Mouse (Mus musculus) kidney, embryonic 14.5 days (tissue): ENCODE results near the gene BC005624. TPM values are rescaled to one million over a fixed set of nuclear protein-coding genes. Genes with fewer than 3 reads are reported as not detected.
A peak's percentile ranks its signal among the peaks of the same experiment; 100 is the strongest.

Source experiments
- ATAC-seq: fragments of 200-750 bp; cut with Nextera tagmentation; 2 replicates; pipeline ENCODE4 v1.8.0; 2017; ENCODE audit warnings: moderate number of reproducible peaks, mild to moderate bottlenecking, moderate TSS enrichment, moderate library complexity; ENCODE audit not compliant: low FRiP score, low TSS enrichment
- H3K27ac ChIP-seq: fragments of 300-500 bp; sonication (generic); 2 replicates; pipeline ENCODE4 v1.5.1; 2014; ENCODE audit warnings: low read depth, mild to moderate bottlenecking, low read length, moderate library complexity, mixed read lengths
- H3K27me3 ChIP-seq: fragments of 300-500 bp; sonication (generic); 2 replicates; pipeline ENCODE4 v1.6.1; 2014; ENCODE audit warnings: mild to moderate bottlenecking, low read length; ENCODE audit not compliant: control insufficient read depth, insufficient read depth
- H3K36me3 ChIP-seq: fragments of 300-500 bp; sonication (generic); 2 replicates; pipeline ENCODE4 v1.6.1; 2014; ENCODE audit warnings: low read length, mixed read lengths; ENCODE audit not compliant: control insufficient read depth, insufficient read depth
- H3K4me1 ChIP-seq: fragments of 300-500 bp; sonication (generic); 2 replicates; pipeline ENCODE4 v1.6.1; 2014; ENCODE audit warnings: low read length, mixed read lengths; ENCODE audit not compliant: control insufficient read depth, insufficient read depth
- H3K4me2 ChIP-seq: fragments of 300-500 bp; sonication (generic); replicated peaks from 2 replicates; pipeline ENCODE4 v1.6.1; 2014; ENCODE audit warnings: low read depth, mild to moderate bottlenecking, low read length
- H3K4me3 ChIP-seq: fragments of 300-500 bp; sonication (generic); 2 replicates; pipeline ENCODE4 v1.5.1; 2014; ENCODE audit warnings: mild to moderate bottlenecking, low read length
- H3K9ac ChIP-seq: fragments of 300-500 bp; sonication (generic); 2 replicates; pipeline ENCODE4 v1.6.1; 2014; ENCODE audit warnings: low read depth, mild to moderate bottlenecking, low read length, moderate library complexity
- H3K9me3 ChIP-seq: fragments of 300-500 bp; sonication (generic); 2 replicates; pipeline ENCODE4 v1.6.1; 2016; ENCODE audit warnings: low read length; ENCODE audit not compliant: control insufficient read depth
- WGBS: fragments of 180-500 bp; shearing (Covaris S2); extraction: QIAGEN DNeasy Blood & Tissue Kit; methylation state at CpG from one replicate; pipeline ENCODE4 v1.1.7; 2014; 5-methylcytosine and 5-hydroxymethylcytosine counted together
- polyA plus RNA-seq: library from polyadenylated mRNA; unstranded; fragments of >200 nt; fragmentation: Nextera tagmentation; extraction: Ambion mirVana; gene quantifications from 2 replicates; pipeline ENCODE4 v1.2.1, GENCODE M21; 2014

The BC005624 gene
- 48.7 and 52.7 TPM in 2 replicates for polyA plus RNA-seq

- Histone ChIP-seq H3K27ac (peak within 1 kb of the TSS; percentile 30; the same call in 1 of the 2 replicates), H3K9ac (peak within 1 kb of the TSS; percentile 51), H3K4me3 (peak within 1 kb of the TSS; percentile 89), H3K4me2 (peak within 1 kb of the TSS; percentile 77), H3K36me3 (peaks cover 23% of the 10 kb centered on the region), H3K9me3 (no peaks in the 10 kb centered on the region), H3K27me3 (no peaks in the 10 kb centered on the region), H3K4me1 (peaks cover 9% of the 10 kb centered on the region; the same call in 1 of the 2 replicates)
- ATAC-seq: peak; percentile 98
- under 1% methylated on average over 66 of the region's 66 CpGs for WGBS
Measured at GRCm38 (mm10) chr2:30981790-30982513, at the start of gene BC005624, which contains the start of gene Usp20. Gene BC005624, minus strand, starts transcription at chr2:30982201. Gene Usp20, plus strand, starts transcription at chr2:30982279.

DNA sequence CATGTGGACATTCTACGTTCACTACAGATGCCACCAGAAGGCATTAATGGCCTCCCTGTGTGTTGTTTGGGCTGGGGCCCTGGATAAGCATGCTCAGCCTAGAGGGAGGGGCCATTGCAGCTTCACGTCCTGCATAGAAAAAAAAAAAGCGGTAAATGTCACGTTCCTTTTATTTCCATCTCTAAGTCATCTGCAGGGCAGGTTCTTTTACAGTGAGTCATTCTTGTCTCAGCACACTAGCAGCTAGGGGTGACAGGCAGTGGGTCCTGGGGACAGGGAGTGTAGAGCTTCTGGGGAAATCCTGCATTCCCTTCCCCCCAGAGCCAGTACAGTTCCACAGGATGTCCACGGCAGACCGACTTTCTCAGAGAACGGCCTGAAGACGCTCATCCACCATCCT lies 44.6 kb upstream of the BC005624 start:
- Histone ChIP-seq H3K9ac (no peak overlapping the region), H3K4me3 (no peak overlapping the region), H3K4me2 (no peak overlapping the region), H3K9me3 (no peaks in the 10 kb centered on the region), H3K27ac (no peak overlapping the region), H3K4me1 (peaks cover 5% of the 10 kb centered on the region; the same call in 1 of the 2 replicates), H3K27me3 (no peaks in the 10 kb centered on the region), H3K36me3 (peaks cover 9% of the 10 kb centered on the region)
- no peak for ATAC-seq
- WGBS: 50% methylated on average over 8 of the region's 8 CpGs

DNA sequence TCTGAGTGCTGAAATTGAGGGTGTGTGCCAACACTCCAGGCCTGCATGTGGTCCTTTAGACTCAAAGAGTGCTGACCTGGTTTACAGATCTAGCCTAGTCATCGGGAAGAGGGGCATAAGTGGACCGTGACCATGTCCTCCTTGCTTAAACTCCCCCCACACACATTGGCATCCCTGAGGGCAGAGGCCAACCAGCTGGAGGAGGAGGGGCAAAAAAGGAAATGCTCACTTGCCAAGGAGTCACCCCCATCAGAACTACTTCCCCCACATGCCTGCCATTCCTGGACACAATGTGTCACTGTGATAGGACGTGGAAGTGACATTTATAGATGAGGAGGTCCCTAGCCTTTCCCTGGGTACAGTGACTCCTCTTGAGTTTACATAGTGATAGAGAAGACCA lies 43.5 kb upstream of the BC005624 start:
- Histone ChIP-seq H3K4me2 (no peak overlapping the region), H3K9me3 (no peaks in the 10 kb centered on the region), H3K36me3 (peaks cover 10% of the 10 kb centered on the region), H3K27ac (no peak overlapping the region), H3K4me3 (no peak overlapping the region), H3K27me3 (no peaks in the 10 kb centered on the region), H3K9ac (no peak overlapping the region), H3K4me1 (peaks cover 5% of the 10 kb centered on the region; the same call in 1 of the 2 replicates)
- no peak for ATAC-seq
- 27% methylated on average over 3 of the region's 3 CpGs for WGBS

DNA sequence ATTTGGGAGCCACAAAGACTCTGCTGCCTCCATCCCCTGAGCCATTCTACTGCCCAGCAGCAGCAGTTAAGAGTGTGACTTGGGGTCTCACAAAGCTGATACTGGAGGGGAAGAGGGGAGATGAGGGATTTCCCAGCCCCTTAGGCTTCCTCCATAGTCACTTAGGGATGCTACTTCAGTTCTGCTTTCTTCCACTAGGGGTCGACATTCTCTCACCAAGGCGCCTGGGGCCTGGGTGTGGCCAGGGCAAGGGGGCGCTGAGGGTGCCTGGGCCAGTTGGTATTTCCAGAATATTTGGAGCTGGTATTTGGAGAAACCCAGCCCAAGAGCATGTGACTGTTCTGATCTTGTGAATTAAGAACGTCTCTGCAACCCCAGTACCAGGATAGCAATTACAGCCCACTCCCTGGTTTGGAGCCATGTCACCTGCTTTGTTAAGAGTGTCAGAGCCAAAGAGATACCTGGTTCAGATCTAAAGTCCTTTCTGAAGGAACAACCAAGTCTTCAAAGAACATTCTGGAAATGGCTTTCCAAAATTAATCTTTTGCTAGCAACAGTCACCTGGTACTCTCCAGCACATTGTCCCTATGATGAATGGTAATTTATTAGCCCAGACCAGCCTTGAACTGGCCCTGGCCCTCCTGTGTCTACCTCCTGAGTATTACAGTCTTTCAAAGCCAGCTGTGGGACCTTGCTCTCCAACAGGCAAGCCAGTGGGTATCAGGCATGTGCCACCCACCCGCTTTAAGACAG lies 42.8 kb upstream of the BC005624 start:
- Histone ChIP-seq H3K27me3 (no peaks in the 10 kb centered on the region), H3K4me2 (no peak overlapping the region), H3K4me1 (peaks cover 5% of the 10 kb centered on the region; the same call in 1 of the 2 replicates), H3K36me3 (peaks cover 14% of the 10 kb centered on the region), H3K9me3 (no peaks in the 10 kb centered on the region), H3K9ac (no peak overlapping the region), H3K4me3 (no peak overlapping the region), H3K27ac (no peak overlapping the region)
- WGBS: 29% methylated on average over 5 of the region's 5 CpGs
- no peak for ATAC-seq

DNA sequence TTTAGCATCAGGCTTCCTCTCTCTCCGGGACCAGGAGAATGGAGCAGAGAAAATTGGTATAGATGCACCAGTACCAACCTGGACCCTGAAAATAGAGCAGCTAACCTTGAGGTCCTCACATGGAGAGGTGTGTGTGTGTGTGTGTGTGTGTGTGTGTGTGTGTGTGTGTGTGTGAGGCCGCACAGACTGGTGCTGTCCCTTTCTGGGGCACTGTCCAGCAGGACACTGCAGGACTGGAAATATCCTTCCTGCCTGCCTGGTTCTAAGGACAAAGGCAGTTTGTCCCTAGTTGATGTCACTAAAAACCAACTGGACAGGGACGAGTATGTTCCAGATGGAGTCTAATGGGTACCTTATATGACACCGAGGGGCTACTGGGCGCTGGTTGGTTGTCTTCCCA lies 41.9 kb upstream of the BC005624 start:
- H3K36me3 ChIP-seq: peaks cover 14% of the 10 kb centered on the region; the same call in 1 of the 2 replicates
- H3K4me1 ChIP-seq: peaks cover 5% of the 10 kb centered on the region; the same call in 1 of the 2 replicates
- no peak overlapping the region for H3K4me2 ChIP-seq
- H3K27me3 ChIP-seq: no peaks in the 10 kb centered on the region
- ATAC-seq: no peak
- H3K4me3 ChIP-seq: no peak overlapping the region
- no peak overlapping the region for H3K27ac ChIP-seq
- 80% methylated on average over 5 of the region's 5 CpGs for WGBS
- no peak overlapping the region for H3K9ac ChIP-seq
- no peaks in the 10 kb centered on the region for H3K9me3 ChIP-seq

GRCm38 (mm10) chr2:31020202-31020601 lies 38.2 kb upstream of the BC005624 start:
- 93% methylated on average over 2 of the region's 2 CpGs for WGBS
- Histone ChIP-seq H3K4me1 (no peaks in the 10 kb centered on the region), H3K27ac (no peak overlapping the region), H3K36me3 (peaks cover 36% of the 10 kb centered on the region), H3K4me3 (no peak overlapping the region), H3K4me2 (no peak overlapping the region), H3K9me3 (no peaks in the 10 kb centered on the region), H3K27me3 (no peaks in the 10 kb centered on the region), H3K9ac (no peak overlapping the region)
- ATAC-seq: no peak

- Histone ChIP-seq H3K27me3 (no peaks in the 10 kb centered on the region), H3K4me1 (no peaks in the 10 kb centered on the region), H3K36me3 (peaks cover 36% of the 10 kb centered on the region), H3K27ac (no peak overlapping the region), H3K4me3 (no peak overlapping the region), H3K4me2 (no peak overlapping the region), H3K9ac (no peak overlapping the region), H3K9me3 (no peaks in the 10 kb centered on the region)
- ATAC-seq: no peak
- WGBS: 89% methylated on average over 8 of the region's 8 CpGs
Measured at GRCm38 (mm10) chr2:31019011-31019410, 37.0 kb upstream of the BC005624 start.

DNA sequence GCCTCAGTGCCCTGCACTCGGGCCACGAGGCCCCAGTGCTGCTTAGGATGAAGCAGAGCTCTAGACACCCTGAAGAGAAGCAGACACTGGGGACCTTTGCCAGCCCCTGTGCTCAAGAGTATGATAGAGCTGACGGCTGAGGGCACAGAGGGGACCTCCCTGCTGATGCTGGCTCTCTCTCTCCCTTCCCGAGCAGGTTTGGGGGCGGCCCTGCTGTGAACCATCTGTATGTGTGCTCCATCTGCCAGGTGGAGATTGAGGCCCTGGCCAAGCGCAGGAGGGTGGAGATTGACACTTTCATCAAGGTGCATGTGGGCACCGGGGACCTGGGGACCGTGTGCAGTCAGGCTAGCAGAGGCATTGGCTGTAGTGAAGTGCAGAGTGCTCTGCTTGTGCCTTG lies 36.5 kb upstream of the BC005624 start:
- H3K36me3 ChIP-seq: peaks cover 36% of the 10 kb centered on the region
- no peak overlapping the region for H3K9ac ChIP-seq
- H3K27ac ChIP-seq: no peak overlapping the region
- H3K4me3 ChIP-seq: no peak overlapping the region
- no peak overlapping the region for H3K4me2 ChIP-seq
- H3K4me1 ChIP-seq: no peaks in the 10 kb centered on the region
- 83% methylated on average over 8 of the region's 8 CpGs for WGBS
- no peaks in the 10 kb centered on the region for H3K27me3 ChIP-seq
- no peaks in the 10 kb centered on the region for H3K9me3 ChIP-seq
- no peak for ATAC-seq
